Mouse (Mus musculus): ENCODE measurements at regions not wholly inside any gene's neighbourhood (a gene's known extent, or its start where the extent isn't known, plus 50 kb on each side); places are given as distances from the start of the nearest gene placed in this dataset.

GRCm38 (mm10) chr2:161185122-161185521 is 76.2 kb upstream of the Chd6 start:
- no peaks in the 10 kb centered on the region for H3K27me3 ChIP-seq (ENCODE audit: control insufficient read depth, insufficient read depth, low read length)
- DNase-seq (ENCODE audit: low spot score), result no peak
- H3K36me3 ChIP-seq (ENCODE audit: control insufficient read depth, insufficient read depth, low read length), result no peaks in the 10 kb centered on the region
- no peak; the same call in 1 of the 2 replicates for ATAC-seq (replicated peaks; ENCODE audit: low FRiP score)
- no peak overlapping the region for H3K27ac ChIP-seq (ENCODE audit: low read depth, low read length)
- H3K4me2 ChIP-seq (ENCODE audit: low read depth, low read length, severe bottlenecking), result no peak overlapping the region
- H3K9me3 ChIP-seq (ENCODE audit: control insufficient read depth, low read length), result no peaks in the 10 kb centered on the region
- H3K9ac ChIP-seq (ENCODE audit: low read length), result no peak overlapping the region
- no peaks in the 10 kb centered on the region for H3K4me1 ChIP-seq (replicated peaks; ENCODE audit: control insufficient read depth, insufficient read depth, low read length)
- no peak overlapping the region for H3K4me3 ChIP-seq (ENCODE audit: low read depth, low read length)

GRCm38 (mm10) chr2:161177355-161178021 is 68.6 kb upstream of the Chd6 start:
- H3K9me3 ChIP-seq (ENCODE audit: control insufficient read depth, low read length), result no peaks in the 10 kb centered on the region
- peak overlapping the region; percentile 57 for H3K9ac ChIP-seq (ENCODE audit: low read length)
- no peaks in the 10 kb centered on the region for H3K4me1 ChIP-seq (replicated peaks; ENCODE audit: control insufficient read depth, insufficient read depth, low read length)
- no peaks in the 10 kb centered on the region for H3K27me3 ChIP-seq (ENCODE audit: control insufficient read depth, insufficient read depth, low read length)
- DNase-seq (ENCODE audit: low spot score) (peak; percentile 77), ATAC-seq (replicated peaks; ENCODE audit: low FRiP score) (peak; percentile 80)
- H3K4me3 ChIP-seq (ENCODE audit: low read depth, low read length), result peak overlapping the region; percentile 44
- 3% methylated on average over 20 of the region's 20 CpGs for WGBS
- H3K4me2 ChIP-seq (ENCODE audit: low read depth, low read length, severe bottlenecking), result peak overlapping the region; percentile 63
- H3K36me3 ChIP-seq (ENCODE audit: control insufficient read depth, insufficient read depth, low read length), result no peaks in the 10 kb centered on the region
- H3K27ac ChIP-seq (ENCODE audit: low read depth, low read length), result no peak overlapping the region

GRCm38 (mm10) chr2:161166681-161167080 is 57.8 kb upstream of the Chd6 start:
- Histone ChIP-seq H3K27ac (ENCODE audit: low read depth, low read length) (no peak overlapping the region), H3K4me2 (ENCODE audit: low read depth, low read length, severe bottlenecking) (no peak overlapping the region), H3K4me1 (replicated peaks; ENCODE audit: control insufficient read depth, insufficient read depth, low read length) (no peaks in the 10 kb centered on the region), H3K4me3 (ENCODE audit: low read depth, low read length) (no peak overlapping the region), H3K9me3 (ENCODE audit: control insufficient read depth, low read length) (no peaks in the 10 kb centered on the region), H3K27me3 (ENCODE audit: control insufficient read depth, insufficient read depth, low read length) (no peaks in the 10 kb centered on the region), H3K36me3 (ENCODE audit: control insufficient read depth, insufficient read depth, low read length) (no peaks in the 10 kb centered on the region), H3K9ac (ENCODE audit: low read length) (no peak overlapping the region)
- 17% methylated on average over 3 of the region's 3 CpGs for WGBS
- no peak for DNase-seq (ENCODE audit: low spot score)
- ATAC-seq (replicated peaks; ENCODE audit: low FRiP score), result no peak

GRCm38 (mm10) chr2:161165495-161165894 is 56.6 kb upstream of the Chd6 start:
- Histone ChIP-seq H3K9me3 (ENCODE audit: control insufficient read depth, low read length) (no peaks in the 10 kb centered on the region), H3K4me3 (ENCODE audit: low read depth, low read length) (no peak overlapping the region), H3K27me3 (ENCODE audit: control insufficient read depth, insufficient read depth, low read length) (no peaks in the 10 kb centered on the region), H3K9ac (ENCODE audit: low read length) (no peak overlapping the region), H3K4me1 (replicated peaks; ENCODE audit: control insufficient read depth, insufficient read depth, low read length) (no peaks in the 10 kb centered on the region), H3K36me3 (ENCODE audit: control insufficient read depth, insufficient read depth, low read length) (no peaks in the 10 kb centered on the region), H3K27ac (ENCODE audit: low read depth, low read length) (no peak overlapping the region), H3K4me2 (ENCODE audit: low read depth, low read length, severe bottlenecking) (no peak overlapping the region)
- DNase-seq (ENCODE audit: low spot score), result no peak
- ATAC-seq (replicated peaks; ENCODE audit: low FRiP score), result no peak
- WGBS, result 77% methylated on average over 3 of the region's 3 CpGs

GRCm38 (mm10) chr2:161164320-161164719 is 55.4 kb upstream of the Chd6 start:
- no peak overlapping the region for H3K4me3 ChIP-seq (ENCODE audit: low read depth, low read length)
- no peak overlapping the region for H3K4me2 ChIP-seq (ENCODE audit: low read depth, low read length, severe bottlenecking)
- DNase-seq (ENCODE audit: low spot score) (no peak), ATAC-seq (replicated peaks; ENCODE audit: low FRiP score) (no peak)
- H3K27me3 ChIP-seq (ENCODE audit: control insufficient read depth, insufficient read depth, low read length), result no peaks in the 10 kb centered on the region
- H3K4me1 ChIP-seq (replicated peaks; ENCODE audit: control insufficient read depth, insufficient read depth, low read length), result no peaks in the 10 kb centered on the region
- H3K9me3 ChIP-seq (ENCODE audit: control insufficient read depth, low read length), result no peaks in the 10 kb centered on the region
- no peaks in the 10 kb centered on the region for H3K36me3 ChIP-seq (ENCODE audit: control insufficient read depth, insufficient read depth, low read length)
- no peak overlapping the region for H3K9ac ChIP-seq (ENCODE audit: low read length)
- WGBS, result 70% methylated on average over 5 of the region's 5 CpGs
- H3K27ac ChIP-seq (ENCODE audit: low read depth, low read length), result no peak overlapping the region

All from forebrain, embryonic 11.5 days (tissue).